Mouse (Mus musculus): Measurements from ENCODE around the gene Vmn1r226. TPM values are rescaled to one million over a fixed set of nuclear protein-coding genes. Genes with fewer than 3 reads are reported as not detected.

Gene Vmn1r226
- total RNA-seq (2021) (not detected), polyA plus RNA-seq (2012; rRNA removed) (not detected in 2 replicates)
- long read RNA-seq, result 0 reads

GRCm38 (mm10) chr17:20682543-20682942 lies at the start of gene Vmn1r226:
Vmn1r226 (plus strand) TSS chr17:20682843.
- no peak for DNase-seq

GRCm38 (mm10) chr17:20729543-20729942 lies 46.9 kb downstream of the Vmn1r226 start, which contains the start of gene Vmn1r227:
Vmn1r227 (plus strand) TSS chr17:20729843.
- DNase-seq, result no peak

Other genes with a start within 250 kb of the Vmn1r226 start
- gene Vmn2r108, start 201.5 kb upstream of the Vmn1r226 start, total RNA-seq (2021), result not detected
- not detected in 2 replicates for gene Vmn2r108, start 201.5 kb upstream of the Vmn1r226 start, polyA plus RNA-seq (2012; rRNA removed)
- gene Vmn1r225, start 184.7 kb upstream of the Vmn1r226 start, total RNA-seq (2021), result not detected
- not detected in 2 replicates for gene Vmn1r225, start 184.7 kb upstream of the Vmn1r226 start, polyA plus RNA-seq (2012; rRNA removed)
- gene Vmn2r109, start 118.1 kb upstream of the Vmn1r226 start, total RNA-seq (2021), result not detected
- not detected in 2 replicates for gene Vmn2r109, start 118.1 kb upstream of the Vmn1r226 start, polyA plus RNA-seq (2012; rRNA removed)
- gene Vmn2r110, start 86.4 kb upstream of the Vmn1r226 start, total RNA-seq (2021), result not detected
- gene Vmn2r110, start 86.4 kb upstream of the Vmn1r226 start, polyA plus RNA-seq (2012; rRNA removed), result not detected in 2 replicates
- not detected for gene Fpr-rs3, start 58.0 kb upstream of the Vmn1r226 start, total RNA-seq (2021)
- not detected in 2 replicates for gene Fpr-rs3, start 58.0 kb upstream of the Vmn1r226 start, polyA plus RNA-seq (2012; rRNA removed)
- not detected for gene Vmn1r227, start 47.0 kb downstream of the Vmn1r226 start, total RNA-seq (2021)
- not detected in 2 replicates for gene Vmn1r227, start 47.0 kb downstream of the Vmn1r226 start, polyA plus RNA-seq (2012; rRNA removed)
- gene Vmn1r228, start 103.3 kb downstream of the Vmn1r226 start, total RNA-seq (2021), result not detected
- not detected in 2 replicates for gene Vmn1r228, start 103.3 kb downstream of the Vmn1r226 start, polyA plus RNA-seq (2012; rRNA removed)
- gene Vmn1r229, start 128.7 kb downstream of the Vmn1r226 start, total RNA-seq (2021), result not detected
- not detected in 2 replicates for gene Vmn1r229, start 128.7 kb downstream of the Vmn1r226 start, polyA plus RNA-seq (2012; rRNA removed)
- gene Vmn1r230, start 157.6 kb downstream of the Vmn1r226 start, total RNA-seq (2021), result not detected
- gene Vmn1r230, start 157.6 kb downstream of the Vmn1r226 start, polyA plus RNA-seq (2012; rRNA removed), result not detected in 2 replicates
- not detected for gene Vmn1r231, start 222.2 kb downstream of the Vmn1r226 start, total RNA-seq (2021)
- gene Vmn1r231, start 222.2 kb downstream of the Vmn1r226 start, polyA plus RNA-seq (2012; rRNA removed), result not detected in 2 replicates
- not detected for gene Vmn1r232, start 236.9 kb downstream of the Vmn1r226 start, total RNA-seq (2021)
- gene Vmn1r232, start 236.9 kb downstream of the Vmn1r226 start, polyA plus RNA-seq (2012; rRNA removed), result not detected in 2 replicates